Mouse (Mus musculus) brain, embryonic 14.5 days (tissue): Measurements from ENCODE around the gene Gm11213. TPM values are rescaled to one million over a fixed set of nuclear protein-coding genes. Genes with fewer than 3 reads are reported as not detected.

Source experiments
- DNase-seq: peaks from one replicate; pipeline ENCODE4 v3.0.0-alpha.2; 2011; ENCODE audit warnings: low read depth
- CTCF ChIP-seq: fragments of 200-500 bp; IDR thresholded peaks from 2 replicates; pipeline ENCODE4 v1.5.1; 2012; ENCODE audit warnings: inconsistent platforms, mild to moderate bottlenecking, moderate library complexity, borderline replicate concordance; ENCODE audit not compliant: insufficient read depth, insufficient read length; ENCODE audit errors: extremely low read depth
- POLR2A ChIP-seq: fragments of 200-500 bp; IDR thresholded peaks from 2 replicates; pipeline ENCODE4 v1.6.1; 2012; ENCODE audit warnings: mild to moderate bottlenecking, inconsistent platforms, borderline replicate concordance; ENCODE audit not compliant: poor library complexity, insufficient read depth, insufficient read length, severe bottlenecking; ENCODE audit errors: extremely low read depth
- polyA plus RNA-seq: library from polyadenylated mRNA; depleted of rRNA; stranded (reverse); fragments of >200 nt; gene quantifications from 2 replicates; pipeline ENCODE4 v1.2.3, GENCODE M21; 2012; rRNA removed

Gene Gm11213
- polyA plus RNA-seq, 1 experiment, result not detected

- no peak for DNase-seq
- TF ChIP-seq POLR2A (no peak), CTCF (no peak)
These were observed 50.4 kb downstream of the Gm11213 start for GRCm38 (mm10) chr4:63554616-63555015.

GRCm38 (mm10) chr4:63553789-63554576 is 51.1 kb downstream of the Gm11213 start:
- TF ChIP-seq CTCF (no peak), POLR2A (no peak)
- peak; percentile 27 for DNase-seq

GRCm38 (mm10) chr4:63552865-63553264 is 52.2 kb downstream of the Gm11213 start:
- TF ChIP-seq CTCF (no peak), POLR2A (no peak)
- no peak for DNase-seq

- DNase-seq, result no peak
- TF ChIP-seq POLR2A, result no peak
- TF ChIP-seq CTCF, result no peak
These were observed 54.2 kb downstream of the Gm11213 start for GRCm38 (mm10) chr4:63550908-63551307.

- TF ChIP-seq POLR2A, result no peak
- TF ChIP-seq CTCF, result no peak
- DNase-seq, result no peak
These were observed 56.6 kb downstream of the Gm11213 start for GRCm38 (mm10) chr4:63548491-63548890.

GRCm38 (mm10) chr4:63547799-63548198 is 57.3 kb downstream of the Gm11213 start:
- TF ChIP-seq POLR2A (no peak), CTCF (no peak)
- peak; percentile 44 for DNase-seq

Other genes with a start within 250 kb of the Gm11213 start
- gene Orm3, start 249.1 kb downstream of the Gm11213 start, polyA plus RNA-seq, result not detected in 2 replicates
- not detected in 2 replicates for gene Orm2, start 242.8 kb downstream of the Gm11213 start, polyA plus RNA-seq
- 7.7 and 9.1 TPM in 2 replicates for gene Akna, start 201.9 kb downstream of the Gm11213 start, polyA plus RNA-seq
- 28.2 and 30.9 TPM in 2 replicates for gene Whrn, start 109.3 kb downstream of the Gm11213 start, polyA plus RNA-seq
- gene Atp6v1g1, start 60.5 kb downstream of the Gm11213 start, polyA plus RNA-seq, result 190 and 216 TPM in 2 replicates
- gene Tmem268, start 46.5 kb downstream of the Gm11213 start, polyA plus RNA-seq, result 5.2 and 5.3 TPM in 2 replicates
- not detected in 2 replicates for gene Tex48, start 17.2 kb upstream of the Gm11213 start, polyA plus RNA-seq
- gene Gm11214, start 58.1 kb upstream of the Gm11213 start, polyA plus RNA-seq, result not detected in 2 replicates
- 0.03 TPM in 1 of 2 replicates, not detected in the other for gene Tnfsf15, start 139.9 kb upstream of the Gm11213 start, polyA plus RNA-seq